Mouse (Mus musculus) heart, embryonic 15.5 days (tissue): ENCODE measurements around the gene Gm10840. TPM values are rescaled to one million over a fixed set of nuclear protein-coding genes. Genes with fewer than 3 reads are reported as not detected.

Experiments
- ATAC-seq: fragments of 200-750 bp; cut with Nextera tagmentation; replicated peaks from 2 replicates; pipeline ENCODE4 v1.8.0; 2017; ENCODE audit warnings: low read depth, moderate TSS enrichment; ENCODE audit not compliant: insufficient number of reproducible peaks, insufficient read depth, low FRiP score
- H3K27ac ChIP-seq: fragments of 300-500 bp; sonication (generic); 2 replicates; pipeline ENCODE4 v1.5.1; 2015; ENCODE audit warnings: mild to moderate bottlenecking, inconsistent platforms
- H3K27me3 ChIP-seq: fragments of 300-500 bp; sonication (generic); 2 replicates; pipeline ENCODE4 v1.6.1; 2015; ENCODE audit warnings: inconsistent platforms
- H3K36me3 ChIP-seq: fragments of 300-500 bp; sonication (generic); 2 replicates; pipeline ENCODE4 v1.6.1; 2015; ENCODE audit warnings: mild to moderate bottlenecking, inconsistent platforms
- H3K4me1 ChIP-seq: fragments of 300-500 bp; sonication (generic); replicated peaks from 2 replicates; pipeline ENCODE4 v1.6.1; 2015; ENCODE audit warnings: inconsistent platforms
- H3K4me2 ChIP-seq: fragments of 300-500 bp; sonication (generic); 2 replicates; pipeline ENCODE4 v1.6.1; 2015; ENCODE audit warnings: inconsistent platforms, mild to moderate bottlenecking, moderate library complexity
- H3K4me3 ChIP-seq: fragments of 300-500 bp; sonication (generic); 2 replicates; pipeline ENCODE4 v1.5.1; 2015; ENCODE audit warnings: mild to moderate bottlenecking, inconsistent platforms
- H3K9ac ChIP-seq: fragments of 300-500 bp; sonication (generic); 2 replicates; pipeline ENCODE4 v1.6.1; 2015; ENCODE audit warnings: mild to moderate bottlenecking, inconsistent platforms
- H3K9me3 ChIP-seq: fragments of 300-500 bp; sonication (generic); replicated peaks from 2 replicates; pipeline ENCODE4 v1.6.1; 2016; ENCODE audit warnings: inconsistent platforms
- WGBS: fragments of 180-500 bp; shearing (Covaris S2); methylation state at CpG from one replicate; pipeline ENCODE4 v1.1.7; 2015; ENCODE audit warnings: mixed read lengths; 5-methylcytosine and 5-hydroxymethylcytosine counted together
- polyA plus RNA-seq: library from polyadenylated mRNA; unstranded; fragments of >200 nt; fragmentation: Nextera tagmentation; extraction: Ambion mirVana; gene quantifications from 2 replicates; pipeline ENCODE4 v1.2.1, GENCODE M21; 2015

The Gm10840 gene
- polyA plus RNA-seq, 1 experiment from 2014 or later = not detected

- H3K4me2 ChIP-seq = no peak overlapping the region
- H3K27ac ChIP-seq = peak overlapping the region; percentile 72
- H3K9ac ChIP-seq = no peak overlapping the region
- ATAC-seq = no peak
- no peak overlapping the region for H3K4me3 ChIP-seq
- no peaks in the 10 kb centered on the region for H3K9me3 ChIP-seq
- peaks cover 26% of the 10 kb centered on the region for H3K4me1 ChIP-seq
- 72% methylated on average over 4 of the region's 4 CpGs for WGBS
- H3K27me3 ChIP-seq = no peaks in the 10 kb centered on the region
- peaks cover 10% of the 10 kb centered on the region for H3K36me3 ChIP-seq
These were observed 2.9 kb downstream of the Gm10840 start for GRCm38 (mm10) chr11:106163546-106163945.

GRCm38 (mm10) chr11:106164601-106165180, 4.0 kb downstream of the Gm10840 start:
- Histone ChIP-seq H3K4me1 (peaks cover 15% of the 10 kb centered on the region), H3K4me2 (no peak overlapping the region), H3K9ac (no peak overlapping the region), H3K9me3 (no peaks in the 10 kb centered on the region), H3K27ac (0 out of 2 replicates have a peak overlapping the region, but pooled peaks have one; percentile 72), H3K27me3 (no peaks in the 10 kb centered on the region), H3K36me3 (peaks cover 10% of the 10 kb centered on the region), H3K4me3 (no peak overlapping the region)
- 82% methylated on average over 16 of the region's 16 CpGs for WGBS
- no peak for ATAC-seq

- Histone ChIP-seq H3K27me3 (no peaks in the 10 kb centered on the region), H3K36me3 (peaks cover 13% of the 10 kb centered on the region), H3K4me3 (no peak overlapping the region), H3K27ac (no peak overlapping the region), H3K9ac (no peak overlapping the region), H3K4me1 (0 out of 2 replicates have a peak, but pooled peaks cover 4% of the 10 kb centered on the region), H3K9me3 (no peaks in the 10 kb centered on the region), H3K4me2 (no peak overlapping the region)
- ATAC-seq = no peak
- 74% methylated on average over 5 of the region's 5 CpGs for WGBS
These were observed 6.8 kb downstream of the Gm10840 start for GRCm38 (mm10) chr11:106167435-106167834.

GRCm38 (mm10) chr11:106170807-106171206, 10.2 kb downstream of the Gm10840 start:
- WGBS = 77% methylated on average over 7 of the region's 7 CpGs
- H3K9ac ChIP-seq = no peak overlapping the region

GRCm38 (mm10) chr11:106173228-106173627, 12.6 kb downstream of the Gm10840 start:
- Histone ChIP-seq H3K9me3 (no peaks in the 10 kb centered on the region), H3K27ac (no peak overlapping the region), H3K27me3 (no peaks in the 10 kb centered on the region), H3K4me2 (no peak overlapping the region), H3K36me3 (peaks cover 3% of the 10 kb centered on the region; the same call in 1 of the 2 replicates), H3K9ac (no peak overlapping the region), H3K4me3 (no peak overlapping the region), H3K4me1 (no peaks in the 10 kb centered on the region)
- 82% methylated on average over 2 of the region's 2 CpGs for WGBS
- ATAC-seq = no peak

More at GRCm38 (mm10) chr11:106170807-106171206, 10.2 kb downstream of the Gm10840 start:
- Histone ChIP-seq H3K9me3 (no peaks in the 10 kb centered on the region), H3K36me3 (peaks cover 11% of the 10 kb centered on the region), H3K4me1 (no peaks in the 10 kb centered on the region), H3K4me3 (no peak overlapping the region), H3K27me3 (no peaks in the 10 kb centered on the region), H3K27ac (no peak overlapping the region), H3K4me2 (no peak overlapping the region)
- ATAC-seq = no peak

GRCm38 (mm10) chr11:106174372-106174771, 13.7 kb downstream of the Gm10840 start:
- H3K9ac ChIP-seq = no peak overlapping the region
- H3K36me3 ChIP-seq = 0 out of 2 replicates have a peak, but pooled peaks cover 3% of the 10 kb centered on the region
- ATAC-seq = no peak
- 69% methylated on average over 5 of the region's 5 CpGs for WGBS
- no peak overlapping the region for H3K4me2 ChIP-seq
- H3K27me3 ChIP-seq = no peaks in the 10 kb centered on the region
- H3K9me3 ChIP-seq = no peaks in the 10 kb centered on the region
- no peak overlapping the region for H3K4me3 ChIP-seq
- no peak overlapping the region for H3K27ac ChIP-seq
- H3K4me1 ChIP-seq = no peaks in the 10 kb centered on the region

GRCm38 (mm10) chr11:106175081-106175480, 14.4 kb downstream of the Gm10840 start:
- Histone ChIP-seq H3K9me3 (no peaks in the 10 kb centered on the region), H3K4me3 (no peak overlapping the region), H3K4me2 (no peak overlapping the region), H3K4me1 (no peaks in the 10 kb centered on the region), H3K36me3 (0 out of 2 replicates have a peak, but pooled peaks cover under 1% of the 10 kb centered on the region), H3K9ac (no peak overlapping the region), H3K27ac (no peak overlapping the region), H3K27me3 (no peaks in the 10 kb centered on the region)
- 55% methylated on average over 3 of the region's 3 CpGs for WGBS
- no peak for ATAC-seq

GRCm38 (mm10) chr11:106176372-106176771, 15.7 kb downstream of the Gm10840 start:
- Histone ChIP-seq H3K27ac (no peak overlapping the region), H3K4me3 (no peak overlapping the region), H3K36me3 (no peaks in the 10 kb centered on the region), H3K27me3 (no peaks in the 10 kb centered on the region), H3K9ac (no peak overlapping the region), H3K9me3 (no peaks in the 10 kb centered on the region), H3K4me1 (no peaks in the 10 kb centered on the region), H3K4me2 (no peak overlapping the region)
- 62% methylated on average over 5 of the region's 5 CpGs for WGBS
- no peak for ATAC-seq

- Histone ChIP-seq H3K4me2 (no peak overlapping the region), H3K27ac (no peak overlapping the region), H3K4me1 (no peaks in the 10 kb centered on the region), H3K36me3 (peaks cover 6% of the 10 kb centered on the region; the same call in 1 of the 2 replicates), H3K4me3 (no peak overlapping the region), H3K9ac (no peak overlapping the region), H3K9me3 (no peaks in the 10 kb centered on the region), H3K27me3 (no peaks in the 10 kb centered on the region)
- 57% methylated on average over 5 of the region's 5 CpGs for WGBS
- no peak for ATAC-seq
These were observed 17.6 kb downstream of the Gm10840 start for GRCm38 (mm10) chr11:106178036-106178782.

- Histone ChIP-seq H3K9me3 (no peaks in the 10 kb centered on the region), H3K36me3 (peaks cover 6% of the 10 kb centered on the region; the same call in 1 of the 2 replicates), H3K4me3 (no peak overlapping the region), H3K4me2 (no peak overlapping the region), H3K4me1 (no peaks in the 10 kb centered on the region), H3K9ac (no peak overlapping the region), H3K27ac (no peak overlapping the region), H3K27me3 (no peaks in the 10 kb centered on the region)
- WGBS = 71% methylated on average over 7 of the region's 7 CpGs
- ATAC-seq = no peak
These were observed 19.2 kb downstream of the Gm10840 start for GRCm38 (mm10) chr11:106179711-106180448.

GRCm38 (mm10) chr11:106180449-106180801, 19.8 kb downstream of the Gm10840 start:
- Histone ChIP-seq H3K27me3 (no peaks in the 10 kb centered on the region), H3K9ac (no peak overlapping the region), H3K36me3 (peaks cover 6% of the 10 kb centered on the region; the same call in 1 of the 2 replicates), H3K4me3 (no peak overlapping the region), H3K4me1 (no peaks in the 10 kb centered on the region), H3K9me3 (no peaks in the 10 kb centered on the region), H3K4me2 (no peak overlapping the region), H3K27ac (no peak overlapping the region)
- WGBS = 87% methylated on average over 2 of the region's 2 CpGs
- ATAC-seq = no peak
